Mouse (Mus musculus): ENCODE data around the gene Lama4.

- TF ChIP-seq CTCF (conservative IDR thresholded peaks at IDR 0.05; ENCODE audit: low read length) = no peak
- no peak for TF ChIP-seq POU5F1 (IDR thresholded peaks at IDR 0.05; ENCODE audit: borderline replicate concordance, low read length)
- no peak for TF ChIP-seq NANOG (IDR thresholded peaks at IDR 0.05; ENCODE audit: borderline replicate concordance, low read length)
These were observed 29.6 kb downstream of the Lama4 start for GRCm38 (mm10) chr10:38994719-38995450.
